Mouse (Mus musculus): ENCODE measurements at regions not wholly inside any gene's neighbourhood (a gene's known extent, or its start where the extent isn't known, plus 50 kb on each side); places are given as distances from the start of the nearest gene placed in this dataset.
"Not testable (repeated sequence)": the region's sequence is repeated elsewhere in the genome, so short reads cannot be mapped to it uniquely, and the experiment has no call there.

DNA sequence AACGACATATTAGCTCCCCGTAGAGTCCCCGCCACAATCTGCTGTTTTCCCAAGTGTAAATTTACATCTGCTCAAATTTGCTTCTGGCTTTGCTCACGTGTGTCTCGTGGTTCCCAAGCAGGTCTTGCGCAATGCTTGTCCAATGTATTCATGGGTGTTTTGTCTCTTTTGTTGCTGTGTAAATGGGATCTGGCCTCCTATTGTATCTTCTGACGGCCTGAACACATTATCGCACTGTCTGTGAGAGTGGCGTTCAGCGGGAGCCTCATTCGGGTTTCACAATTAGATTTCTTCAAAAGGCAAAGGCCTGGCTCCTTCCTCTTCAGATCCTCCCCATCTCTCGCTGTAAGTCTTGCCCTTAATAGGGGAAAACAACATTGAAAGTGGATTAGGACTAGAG, 274.5 kb downstream of the Fam19a5 start:
- DNase-seq (ENCODE audit: low spot score in 2 of 2): no peak

DNA sequence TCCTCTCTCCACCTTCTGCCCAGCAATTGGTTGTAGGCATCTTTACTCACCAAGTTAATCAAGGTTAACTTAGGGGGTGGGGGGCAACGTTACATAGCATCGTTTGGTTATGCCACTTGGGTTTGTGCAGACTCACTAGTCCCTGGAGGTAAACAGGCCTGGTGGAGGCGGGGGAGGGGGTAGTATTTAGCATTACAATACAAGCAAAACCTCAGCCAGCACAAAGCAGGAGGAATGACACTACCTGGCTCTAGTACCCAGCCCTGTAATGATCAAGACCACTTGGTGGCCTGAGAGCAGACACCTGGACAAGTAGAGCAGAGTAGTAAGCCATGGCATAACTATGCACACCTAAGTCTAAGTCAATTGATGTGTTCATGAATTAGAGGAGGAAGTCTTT, 298.0 kb downstream of the Fam19a5 start:
- DNase-seq (ENCODE audit: low spot score in 2 of 2): no peak

DNA sequence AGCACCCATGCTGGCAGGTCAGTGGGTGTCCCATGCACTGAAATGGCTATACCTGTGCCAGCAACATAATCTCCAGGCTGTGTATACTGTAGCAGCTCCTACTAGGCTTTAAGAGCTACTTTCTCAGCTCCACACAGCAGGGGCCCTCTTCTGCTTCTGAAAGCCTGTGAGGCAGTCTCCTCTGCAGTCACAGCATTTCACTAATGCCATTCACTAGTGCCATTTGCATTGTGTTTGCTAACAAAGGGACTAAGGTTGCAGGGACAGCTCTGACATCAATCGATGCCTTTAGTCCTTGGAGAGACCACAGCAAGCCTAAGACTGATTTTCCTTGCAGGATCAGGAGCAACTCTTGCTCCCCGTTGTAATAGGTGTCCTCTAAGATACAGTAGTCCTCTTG, 315.0 kb downstream of the Fam19a5 start:
- no peak for DNase-seq (ENCODE audit: low spot score in 2 of 2)

DNA sequence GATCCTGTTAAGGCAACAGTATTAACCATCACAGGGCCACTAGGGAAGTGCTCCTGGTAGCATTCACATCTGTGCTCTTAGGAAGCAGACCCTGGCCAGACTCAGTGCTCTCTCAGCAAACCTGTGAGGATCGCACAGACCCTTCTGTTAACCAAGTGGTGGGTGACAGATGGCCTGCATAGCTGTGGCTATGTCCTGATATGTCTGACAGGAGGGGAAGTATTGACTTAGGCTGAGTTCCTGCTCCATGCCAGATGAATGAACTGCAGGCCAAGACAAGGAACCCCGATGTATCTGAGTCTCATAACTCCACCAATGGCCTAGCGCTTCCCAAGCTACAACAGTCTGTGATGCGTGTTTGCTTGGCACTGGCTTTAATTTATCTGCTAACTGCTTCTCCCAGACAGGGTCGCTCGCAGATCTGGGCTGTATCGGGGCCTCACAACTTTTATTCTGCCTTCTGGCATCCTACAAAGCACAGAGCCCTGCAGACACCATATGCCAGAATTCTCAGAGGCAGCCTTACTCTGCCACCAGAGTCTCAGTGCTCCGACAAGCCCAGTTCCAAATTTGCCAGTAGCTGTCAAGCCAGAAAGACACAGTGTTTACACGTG, 332.3 kb downstream of the Fam19a5 start:
- DNase-seq (ENCODE audit: low spot score in 2 of 2): no peak

DNA sequence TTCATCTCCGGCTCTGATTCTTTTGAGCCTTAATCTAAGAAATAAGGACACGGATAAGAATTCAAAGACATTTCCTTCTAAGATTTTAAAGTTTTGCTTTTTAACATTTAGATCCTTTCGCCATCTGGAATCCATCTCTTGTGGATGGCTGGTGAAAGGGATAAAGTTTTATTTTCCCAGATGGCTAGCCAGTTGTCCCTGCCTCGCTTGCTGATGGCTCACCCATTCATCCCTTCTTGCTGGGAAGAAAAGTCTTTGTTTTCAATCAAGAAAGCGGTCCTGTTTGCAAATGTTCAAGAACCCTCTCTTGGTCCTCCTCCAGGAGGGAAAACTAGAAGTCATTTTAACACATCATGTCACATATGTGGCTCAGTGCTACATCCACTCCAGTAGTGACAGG, 346.8 kb downstream of the Fam19a5 start:
- DNase-seq (ENCODE audit: low spot score in 2 of 2): no peak

DNA sequence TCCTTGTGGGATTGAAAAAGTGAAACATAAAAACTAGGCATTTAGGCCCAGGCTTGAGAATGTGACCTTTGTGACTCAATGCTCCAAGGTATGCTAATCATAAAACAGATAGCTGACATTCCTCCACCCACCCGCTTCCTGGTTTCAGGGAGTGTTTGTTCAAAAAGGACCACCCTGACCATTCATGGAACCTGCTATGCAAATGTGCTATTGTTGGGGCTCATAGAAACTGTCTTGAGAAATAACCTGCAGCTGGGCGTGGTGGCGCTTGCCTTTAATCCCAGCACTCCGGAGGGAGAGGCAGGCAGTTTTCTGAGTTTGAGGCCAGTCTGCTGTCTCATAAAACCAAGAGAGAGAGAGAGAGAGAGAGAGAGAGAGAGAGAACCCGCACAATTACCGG, 350.8 kb downstream of the Fam19a5 start:
- not testable (repeated sequence) for DNase-seq (ENCODE audit: low spot score in 2 of 2)

DNA sequence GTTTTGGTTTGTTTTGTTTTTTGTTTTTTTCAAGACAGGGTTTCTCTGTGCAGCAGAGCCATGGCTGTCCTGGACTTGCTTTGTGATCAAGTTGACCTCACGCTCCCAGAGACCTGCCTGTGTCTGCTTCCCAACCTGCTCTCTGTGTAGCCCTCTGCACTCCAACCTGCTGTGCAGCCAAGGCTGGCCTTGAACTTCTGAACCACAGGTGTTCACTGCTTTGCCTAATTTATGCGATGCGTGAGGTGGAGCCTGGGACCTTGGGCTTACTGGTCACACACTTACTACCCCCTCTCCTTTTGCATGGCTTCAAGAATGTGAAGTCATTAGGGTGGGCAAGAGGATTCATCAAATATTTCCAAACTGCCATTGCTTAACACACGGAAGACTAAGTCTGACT, 354.6 kb downstream of the Fam19a5 start:
- no peak for DNase-seq (ENCODE audit: low spot score in 2 of 2)

DNA sequence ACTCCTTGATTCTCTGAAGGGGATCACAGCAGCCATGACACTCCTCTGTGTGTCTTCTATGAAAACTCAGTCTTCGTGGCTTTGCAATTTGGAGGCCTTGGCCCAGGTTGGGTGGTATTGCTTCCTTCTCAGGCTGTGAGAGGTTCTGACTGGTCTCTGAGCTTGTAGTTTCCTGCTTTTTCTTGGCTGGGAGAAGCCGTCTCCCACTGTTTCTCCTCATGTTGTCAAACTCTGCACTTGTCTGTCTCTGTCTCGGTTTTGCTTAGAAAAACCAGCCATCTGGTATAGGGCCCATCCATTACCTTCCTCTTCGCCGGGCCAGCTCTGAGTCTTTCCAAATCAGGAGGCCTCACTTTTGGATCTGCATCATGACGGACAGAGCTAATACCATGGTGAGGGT, 360.3 kb downstream of the Fam19a5 start:
- no peak for DNase-seq (ENCODE audit: low spot score in 2 of 2)

DNA sequence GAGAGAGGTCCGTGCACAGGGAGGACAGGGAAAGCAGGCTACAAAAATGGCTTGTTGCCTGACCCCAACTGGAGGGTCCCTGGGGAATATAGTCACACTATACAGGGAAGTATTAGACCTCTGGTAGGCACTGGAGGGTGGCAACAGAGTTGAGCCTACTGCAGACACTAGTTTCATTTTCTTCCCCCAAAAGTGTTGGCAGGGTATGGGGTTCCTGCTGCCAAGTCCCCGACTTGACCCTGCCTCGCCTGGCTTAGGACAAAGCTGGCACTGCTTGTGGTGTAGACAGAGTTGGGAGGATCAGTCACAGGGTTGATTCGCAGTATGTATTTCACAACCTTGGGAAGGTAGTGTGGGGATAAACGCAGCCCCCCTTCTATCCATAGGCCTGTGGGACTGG, 362.2 kb downstream of the Fam19a5 start:
- no peak for DNase-seq (ENCODE audit: low spot score in 2 of 2)

DNA sequence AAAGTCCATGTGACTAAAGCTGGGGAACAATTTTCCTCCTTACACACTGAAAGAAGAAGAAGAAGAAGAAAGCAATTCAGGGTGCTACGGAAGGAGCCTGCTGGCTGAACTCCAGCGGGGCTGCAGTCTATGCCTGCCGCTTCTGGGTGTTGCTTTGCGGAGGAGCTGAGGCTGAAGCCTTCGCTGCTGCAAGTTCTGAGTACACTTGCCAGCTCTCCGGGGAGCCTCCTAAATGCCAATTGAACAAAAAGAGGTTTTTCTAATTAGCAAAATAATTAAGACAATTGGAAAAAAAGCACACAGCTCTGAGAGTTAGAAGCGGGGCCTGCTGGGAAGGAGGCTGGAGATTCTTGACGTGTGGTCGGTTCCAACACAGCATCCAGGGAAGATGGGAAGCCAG, 378.0 kb downstream of the Fam19a5 start:
- no peak for DNase-seq (ENCODE audit: low spot score in 2 of 2)

DNA sequence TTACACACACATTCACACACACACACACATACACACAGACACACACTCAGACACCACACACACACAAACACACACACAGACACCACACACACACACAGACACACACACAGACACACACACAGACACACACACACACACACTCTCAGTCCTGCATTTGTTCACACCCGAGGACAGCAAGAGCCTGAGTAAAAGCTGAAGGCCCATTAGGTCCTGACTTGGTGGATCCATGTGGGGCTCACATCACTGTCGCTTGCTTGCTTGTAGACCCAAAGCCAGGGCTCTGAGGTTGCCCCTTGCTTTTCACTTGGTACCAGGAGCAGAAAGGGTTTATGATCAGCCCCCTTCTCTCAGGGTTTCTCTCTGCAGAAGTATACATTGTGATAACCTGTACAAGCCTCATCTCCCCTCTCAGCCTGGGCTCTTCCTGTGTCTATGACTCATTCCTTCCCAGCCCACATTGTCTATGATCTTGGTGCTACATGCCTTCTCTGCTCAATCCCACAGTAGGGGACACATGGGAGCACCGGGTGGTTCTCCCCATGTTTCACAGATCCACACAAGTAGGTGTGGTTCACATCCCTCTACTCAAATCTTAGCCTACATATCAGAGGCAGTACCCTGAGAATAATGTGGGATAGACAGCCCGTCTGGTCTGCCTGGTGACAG, 378.8 kb downstream of the Fam19a5 start:
- DNase-seq (ENCODE audit: low spot score in 2 of 2): no peak

DNA sequence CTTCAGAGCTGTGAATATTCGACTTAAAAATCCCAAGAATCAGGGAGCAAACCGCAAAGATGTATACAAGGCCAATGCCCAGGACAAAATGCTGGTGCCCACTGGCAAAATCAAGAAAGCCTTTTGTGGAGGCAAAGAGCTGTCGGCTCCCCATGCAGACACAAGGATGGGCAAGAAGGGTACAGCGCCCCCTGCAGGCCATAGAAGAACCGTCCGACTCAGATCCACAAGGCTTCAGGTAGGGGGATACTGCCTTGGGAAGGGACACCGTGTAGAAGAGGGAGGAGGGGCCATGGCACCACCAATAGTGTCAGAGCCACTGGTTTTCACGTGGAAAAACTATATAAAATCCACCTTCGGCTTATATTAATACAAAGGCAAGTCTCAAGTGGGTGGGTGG, 379.8 kb downstream of the Fam19a5 start:
- no peak for DNase-seq (ENCODE audit: low spot score in 2 of 2)

DNA sequence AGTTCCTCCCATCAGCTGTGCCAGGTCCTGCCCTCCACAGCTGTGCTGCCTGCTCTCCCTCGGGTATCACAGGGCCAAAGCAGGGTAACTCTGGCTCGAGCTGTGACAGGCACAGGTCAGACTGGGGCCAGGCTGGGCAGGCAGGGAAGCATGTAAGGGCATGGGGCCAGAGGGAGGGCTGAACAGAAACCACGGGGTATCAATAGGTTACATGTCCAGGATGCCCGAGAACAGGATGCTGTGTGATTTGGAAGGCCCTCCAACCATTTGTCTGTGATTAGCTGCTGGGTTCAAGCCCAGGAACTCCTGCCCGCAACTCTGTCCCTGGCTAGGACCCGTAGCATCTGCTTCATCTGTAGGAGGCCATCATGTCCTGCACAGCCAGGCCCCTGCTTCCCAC, 391.9 kb downstream of the Fam19a5 start:
- DNase-seq (ENCODE audit: low spot score in 2 of 2): no peak

DNA sequence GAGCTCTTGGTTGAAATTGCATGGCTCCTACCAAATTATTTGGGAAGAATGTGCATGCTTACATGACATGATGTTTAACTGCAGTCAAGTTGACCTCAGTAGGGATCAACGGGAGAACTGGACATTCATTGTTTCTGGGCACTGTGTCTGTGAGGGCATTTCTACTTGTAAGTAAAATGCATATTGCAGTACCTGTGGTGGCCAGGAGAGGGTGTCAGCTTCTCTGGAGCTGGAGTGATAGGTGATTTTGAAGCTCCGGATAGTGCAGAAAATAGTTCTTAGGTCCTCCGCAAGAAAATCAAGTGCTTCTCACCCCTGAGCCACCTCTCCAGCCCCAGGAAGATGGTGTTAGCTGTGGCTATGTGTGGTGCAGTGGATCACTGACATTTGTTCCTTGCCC, 396.7 kb downstream of the Fam19a5 start:
- DNase-seq (ENCODE audit: low spot score in 2 of 2): no peak

DNA sequence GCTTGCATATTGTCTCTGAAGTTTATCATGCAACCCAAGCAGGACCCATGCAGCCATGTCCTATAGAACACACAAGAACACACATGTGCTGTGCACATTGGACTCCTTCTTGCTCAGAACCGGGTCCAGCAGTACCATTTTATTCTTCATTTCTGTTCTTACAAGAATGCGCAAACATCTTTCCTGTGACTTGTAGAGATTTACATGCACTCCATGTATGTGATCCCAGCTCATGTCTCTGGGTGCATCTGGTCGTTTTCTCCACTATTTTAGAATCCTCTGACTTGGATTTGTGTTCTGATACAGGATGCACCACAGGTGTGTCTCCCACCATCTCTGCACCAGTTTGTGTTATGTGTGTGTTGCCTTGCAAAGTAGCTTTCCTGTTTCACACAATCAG, 408.4 kb downstream of the Fam19a5 start:
- DNase-seq (ENCODE audit: low spot score in 2 of 2): no peak

DNA sequence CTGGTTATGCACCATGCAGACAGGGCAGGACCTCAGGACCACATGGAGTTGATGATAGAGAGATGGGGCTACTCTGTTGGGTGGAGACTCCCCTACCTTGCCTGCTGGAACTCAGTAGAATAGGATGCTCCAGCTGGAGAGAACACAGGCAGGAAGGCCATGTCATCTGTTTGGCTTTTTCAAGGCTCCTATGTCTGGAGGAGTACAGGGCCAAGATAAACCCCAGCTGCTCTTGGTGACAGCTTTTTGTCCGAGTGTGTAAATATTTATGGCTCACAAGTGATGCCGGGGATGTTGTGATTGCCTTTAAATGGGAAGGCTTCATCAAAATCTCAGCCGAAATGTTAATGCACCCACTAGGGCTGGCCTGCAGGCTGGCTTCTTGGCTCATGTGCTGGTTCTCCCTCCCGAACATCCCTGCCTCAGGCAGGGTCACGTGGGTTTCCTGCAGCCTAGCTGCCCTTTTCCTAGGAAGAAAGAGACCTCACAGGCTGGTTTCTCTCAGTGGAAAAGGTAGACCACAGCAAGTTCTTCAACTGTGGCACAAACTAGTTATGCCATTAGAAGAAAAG, 411.7 kb downstream of the Fam19a5 start:
- DNase-seq (ENCODE audit: low spot score in 2 of 2): no peak

DNA sequence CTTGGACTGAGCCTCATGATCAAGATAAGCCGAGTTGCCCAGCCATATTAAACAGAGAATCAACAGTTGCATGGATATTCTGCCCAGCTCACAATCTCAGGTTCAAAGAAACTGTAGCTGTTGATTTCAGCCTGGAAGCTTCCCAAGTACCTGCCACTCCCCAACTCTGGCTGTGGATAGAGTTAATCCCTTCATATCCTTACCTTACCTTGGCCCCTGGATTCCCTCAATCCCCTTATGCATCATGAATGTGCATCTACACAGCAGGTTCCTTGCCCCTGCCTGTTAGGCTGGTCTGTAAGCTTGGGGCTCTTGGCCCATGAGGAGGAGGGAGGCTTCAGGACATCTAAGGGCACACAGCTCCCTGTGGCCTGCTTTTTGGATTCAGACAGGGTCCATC, 414.8 kb downstream of the Fam19a5 start:
- no peak for DNase-seq (ENCODE audit: low spot score in 2 of 2)

DNA sequence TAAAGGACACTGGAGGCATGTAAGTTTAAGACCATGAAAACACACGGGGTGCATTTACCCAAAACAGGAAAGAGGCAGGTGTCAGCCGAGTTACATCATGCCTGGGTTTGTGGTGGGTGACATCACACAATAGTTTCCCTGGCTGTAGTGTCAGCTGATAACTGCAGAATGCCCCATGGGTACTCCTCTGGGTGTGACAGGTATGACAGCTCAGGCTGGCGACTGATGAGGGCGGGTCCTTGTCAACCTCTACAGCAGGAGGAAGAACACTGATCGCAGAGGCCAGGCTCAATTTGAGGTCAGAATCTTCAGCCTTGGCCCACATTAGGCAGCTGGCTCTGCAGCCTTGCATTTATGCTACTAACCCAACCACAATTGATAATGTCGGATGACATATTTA, 428.5 kb downstream of the Fam19a5 start:
- no peak for DNase-seq (ENCODE audit: low spot score in 2 of 2)

DNA sequence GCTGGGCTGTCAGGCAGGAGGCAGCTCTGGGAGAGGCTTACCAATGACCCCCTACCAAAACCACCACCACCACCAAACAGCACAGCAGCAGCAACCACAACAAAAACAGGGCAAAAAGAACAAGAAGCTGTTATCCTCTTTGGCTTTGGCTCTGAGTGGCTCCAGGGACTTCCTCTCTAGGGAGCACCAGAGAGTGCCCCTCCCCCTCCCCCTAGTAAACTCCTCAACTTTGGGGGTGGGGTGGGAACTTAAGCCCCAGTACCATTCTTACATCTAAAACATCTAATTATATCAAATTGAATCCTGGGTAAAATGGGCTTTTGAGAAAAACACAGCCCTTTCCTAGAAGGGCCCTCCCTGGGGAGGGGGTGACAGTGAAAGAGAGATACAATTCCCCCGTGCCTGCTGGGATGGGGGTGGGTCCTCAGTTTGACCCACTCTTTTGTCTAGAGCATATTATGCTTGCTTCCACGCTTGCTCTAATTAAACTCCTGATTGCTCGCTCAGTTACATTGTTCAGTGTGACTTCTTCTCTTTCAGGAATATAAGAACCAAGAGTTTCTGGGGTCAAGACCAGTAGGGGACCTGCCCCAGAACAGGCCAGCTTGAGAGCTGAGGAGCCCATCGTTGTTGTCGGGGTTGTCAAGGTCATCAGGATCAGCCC, 443.4 kb downstream of the Fam19a5 start:
- no peak for DNase-seq (ENCODE audit: low spot score in 2 of 2)

DNA sequence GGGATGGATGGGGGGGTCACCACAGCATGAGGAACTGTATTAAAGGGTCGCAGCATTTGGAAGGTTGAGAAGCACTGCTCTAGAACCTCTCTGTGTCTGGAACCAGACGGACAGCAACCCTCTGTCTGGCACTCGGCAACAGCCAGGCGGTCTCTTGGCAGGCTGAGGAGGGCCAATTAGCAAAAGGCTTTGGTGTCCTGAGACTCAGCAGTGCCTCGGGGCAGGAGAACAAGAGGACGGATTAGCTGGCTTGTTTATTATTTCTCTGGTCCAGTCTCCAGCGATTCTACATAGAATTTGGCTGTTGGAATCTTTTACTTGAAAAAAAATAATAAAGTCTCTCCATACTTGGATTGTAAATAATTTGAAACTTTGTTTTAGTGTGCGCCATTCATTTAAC, 450.4 kb downstream of the Fam19a5 start:
- DNase-seq (ENCODE audit: low spot score in 2 of 2): no peak

DNA sequence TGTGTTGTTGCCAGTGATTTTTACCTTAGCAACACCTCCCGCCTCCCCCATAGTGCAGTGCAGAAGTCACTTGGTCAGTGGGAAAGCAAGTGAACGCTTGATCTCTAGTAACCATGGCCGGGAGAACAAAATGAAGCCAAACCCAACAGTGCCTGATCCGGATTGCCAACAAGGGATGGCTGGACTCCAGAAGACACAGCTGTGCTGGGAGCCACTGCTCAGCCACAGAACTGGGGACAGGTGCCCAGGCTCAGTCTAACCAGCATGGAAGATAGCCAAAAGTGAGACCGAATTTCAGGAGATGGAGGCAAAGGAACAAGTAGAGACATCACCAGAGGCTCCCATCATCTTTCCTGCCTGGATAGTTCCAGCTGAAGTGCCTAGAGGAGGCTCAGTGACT, 473.0 kb downstream of the Fam19a5 start:
- no peak for DNase-seq (ENCODE audit: low spot score in 2 of 2)

DNA sequence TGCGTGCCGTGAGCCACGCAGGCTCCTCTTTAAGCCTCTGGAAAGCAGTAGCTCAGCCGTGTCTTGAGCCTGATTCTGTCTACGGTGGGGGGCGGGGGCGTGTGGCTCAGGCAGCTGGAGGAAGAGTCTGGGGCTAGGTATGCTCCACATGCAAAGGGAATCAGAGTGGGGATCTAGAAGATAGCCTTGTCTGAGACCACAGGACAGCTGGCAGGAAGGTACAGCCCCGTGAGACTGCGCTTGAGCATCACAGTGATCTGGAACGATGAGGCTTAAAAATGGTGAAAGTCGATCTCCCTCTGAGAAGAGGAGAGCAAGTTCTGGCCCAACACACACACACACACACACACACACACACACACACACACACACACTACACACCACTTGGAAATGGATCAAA, 488.7 kb downstream of the Fam19a5 start:
- DNase-seq (ENCODE audit: low spot score in 2 of 2): no peak

DNA sequence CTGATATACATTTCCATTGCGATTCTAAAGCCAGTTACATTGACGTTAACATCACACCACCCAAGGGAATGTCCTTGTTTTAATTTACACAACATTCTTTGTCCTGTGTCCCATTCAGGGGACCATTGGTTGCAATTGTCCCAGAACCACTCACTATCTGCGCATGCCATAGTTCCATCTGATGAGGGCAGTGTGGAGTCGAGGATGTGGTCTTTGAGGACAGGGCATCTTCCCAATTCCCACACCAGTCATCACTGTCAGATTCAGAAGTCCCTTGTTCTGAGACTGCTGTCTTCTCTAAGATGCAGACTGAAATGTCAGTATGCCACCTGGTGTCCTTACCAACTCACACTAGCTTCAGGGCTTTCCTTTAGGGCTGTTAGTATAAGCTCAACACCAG, 489.6 kb downstream of the Fam19a5 start:
- no peak for DNase-seq (ENCODE audit: low spot score in 2 of 2)
